Mouse (Mus musculus) heart, postnatal 0 days (tissue): ENCODE measurements around the gene Cbl. TPM values are rescaled to one million over a fixed set of nuclear protein-coding genes. Genes with fewer than 3 reads are reported as not detected.
A peak's percentile ranks its signal among the peaks of the same experiment; 100 is the strongest.

ENCODE experiments used
- ATAC-seq: fragments of 200-750 bp; cut with Nextera tagmentation; 2 replicates; pipeline ENCODE4 v1.8.0; 2017; ENCODE audit warnings: low read depth, moderate number of reproducible peaks, moderate library complexity; ENCODE audit not compliant: insufficient read depth
- DNase-seq: peaks from one replicate; pipeline ENCODE4 v3.0.0-alpha.2; 2016; ENCODE audit warnings: low spot score
- H3K27ac ChIP-seq: fragments of 300-500 bp; sonication (generic); 2 replicates; pipeline ENCODE4 v1.5.1; 2014; ENCODE audit warnings: low read depth, mild to moderate bottlenecking
- H3K27me3 ChIP-seq: fragments of 300-500 bp; sonication (generic); 2 replicates; pipeline ENCODE4 v1.6.1; 2014; ENCODE audit warnings: low read length, mixed read lengths; ENCODE audit not compliant: control insufficient read depth, insufficient read depth
- H3K36me3 ChIP-seq: fragments of 300-500 bp; sonication (generic); replicated peaks from 2 replicates; pipeline ENCODE4 v1.6.1; 2014; ENCODE audit warnings: low read length, mixed read lengths; ENCODE audit not compliant: control insufficient read depth, insufficient read depth
- H3K4me1 ChIP-seq: fragments of 300-500 bp; sonication (generic); 2 replicates; pipeline ENCODE4 v1.6.1; 2014; ENCODE audit warnings: antibody characterized with exemption; ENCODE audit not compliant: control insufficient read depth, insufficient read depth
- H3K4me2 ChIP-seq: fragments of 300-500 bp; sonication (generic); 2 replicates; pipeline ENCODE4 v1.6.1; 2014; ENCODE audit warnings: low read depth, mild to moderate bottlenecking, low read length, moderate library complexity
- H3K4me3 ChIP-seq: fragments of 300-500 bp; sonication (generic); 2 replicates; pipeline ENCODE4 v1.5.1; 2014; ENCODE audit warnings: low read depth, low read length
- H3K9ac ChIP-seq: fragments of 300-500 bp; sonication (generic); replicated peaks from 2 replicates; pipeline ENCODE4 v1.6.1; 2014; ENCODE audit warnings: low read depth, low read length, mixed read lengths
- H3K9me3 ChIP-seq: fragments of 300-500 bp; sonication (generic); replicated peaks from 2 replicates; pipeline ENCODE4 v1.6.1; 2016; ENCODE audit warnings: low read length; ENCODE audit not compliant: control insufficient read depth
- CTCF ChIP-seq: IDR thresholded peaks from 2 replicates; pipeline ENCODE4 v1.5.1; 2016; ENCODE audit warnings: antibody characterized with exemption, control low read depth, low read depth
- EP300 ChIP-seq: IDR thresholded peaks from 2 replicates; pipeline ENCODE4 v1.6.1; 2016; ENCODE audit warnings: antibody characterized with exemption, low read depth
- WGBS: fragments of 180-500 bp; shearing (Covaris S2); extraction: QIAGEN DNeasy Blood & Tissue Kit; methylation state at CpG from one replicate; pipeline ENCODE4 v1.1.7; 2014; 5-methylcytosine and 5-hydroxymethylcytosine counted together
- polyA plus RNA-seq: library from polyadenylated mRNA; unstranded; fragments of >200 nt; fragmentation: Nextera tagmentation; extraction: Ambion mirVana; gene quantifications from 2 replicates; pipeline ENCODE4 v1.2.1, GENCODE M21; 2015
- total RNA-seq: library from RNA; depleted of rRNA; stranded (reverse); fragments of >200 nt; gene quantifications from 2 replicates; pipeline ENCODE4 v1.2.3, GENCODE M21; 2014; ENCODE audit warnings: low replicate concordance

Gene Cbl
- total and polyA plus RNA-seq, 2 experiments from 2014 or later, result 5.2 to 17.6 TPM

- DNase-seq (no peak), ATAC-seq (no peak)
- no peaks in the 10 kb centered on the region for H3K9me3 ChIP-seq
- H3K4me2 ChIP-seq, result peak overlapping the region; percentile 38
- peak overlapping the region; percentile 2; the same call in 1 of the 2 replicates for H3K4me3 ChIP-seq
- H3K27me3 ChIP-seq, result no peaks in the 10 kb centered on the region
- H3K4me1 ChIP-seq, result peaks cover 32% of the 10 kb centered on the region
- H3K27ac ChIP-seq, result no peak overlapping the region
- TF ChIP-seq CTCF, result peak; percentile 75
- TF ChIP-seq EP300, result no peak
- H3K9ac ChIP-seq, result no peak overlapping the region
- 26% methylated on average over 9 of the region's 9 CpGs for WGBS
- no peaks in the 10 kb centered on the region; the same call in 1 of the 2 replicates for H3K36me3 ChIP-seq
Observed at GRCm38 (mm10) chr9:44109360-44110095, 124.3 kb downstream of the Cbl start.

DNA sequence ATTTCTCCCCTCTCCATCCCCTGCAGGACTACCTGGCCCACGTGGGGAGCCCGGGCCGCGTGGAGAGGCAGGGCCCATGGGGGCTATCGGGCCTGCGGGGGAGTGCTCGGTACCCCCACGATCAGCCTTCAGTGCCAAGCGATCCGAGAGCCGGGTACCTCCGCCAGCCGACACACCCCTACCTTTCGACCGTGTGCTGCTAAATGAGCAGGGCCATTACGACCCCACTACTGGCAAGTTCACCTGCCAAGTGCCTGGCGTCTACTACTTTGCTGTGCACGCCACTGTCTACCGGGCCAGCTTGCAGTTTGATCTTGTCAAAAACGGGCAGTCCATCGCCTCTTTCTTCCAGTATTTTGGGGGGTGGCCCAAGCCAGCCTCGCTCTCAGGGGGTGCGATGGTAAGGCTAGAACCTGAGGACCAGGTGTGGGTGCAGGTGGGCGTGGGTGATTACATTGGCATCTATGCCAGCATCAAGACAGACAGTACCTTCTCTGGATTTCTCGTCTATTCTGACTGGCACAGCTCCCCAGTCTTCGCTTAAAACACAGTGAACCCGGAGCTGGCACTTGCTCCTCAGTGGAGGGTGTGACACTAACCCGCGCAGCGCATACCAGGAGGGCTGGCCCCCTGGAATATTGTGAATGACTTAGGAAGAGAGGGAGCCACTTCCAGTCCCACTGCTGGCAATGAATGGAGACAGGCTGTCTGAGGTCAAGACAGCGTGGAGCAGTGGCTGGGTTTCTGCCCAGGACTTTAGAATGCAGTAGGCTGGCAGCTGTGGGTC lies 125.4 kb downstream of the Cbl start:
- H3K27ac ChIP-seq, result no peak overlapping the region
- H3K9ac ChIP-seq, result no peak overlapping the region
- no peaks in the 10 kb centered on the region for H3K27me3 ChIP-seq
- H3K4me2 ChIP-seq, result peak overlapping the region; percentile 40; the same call in 1 of the 2 replicates
- no peak for DNase-seq
- ATAC-seq, result no peak
- TF ChIP-seq CTCF (no peak), EP300 (no peak)
- WGBS, result 78% methylated on average over 31 of the region's 31 CpGs
- 0 out of 2 replicates have a peak overlapping the region, but pooled peaks have one; percentile 12 for H3K4me3 ChIP-seq
- H3K36me3 ChIP-seq, result no peaks in the 10 kb centered on the region; the same call in 1 of the 2 replicates
- no peaks in the 10 kb centered on the region for H3K9me3 ChIP-seq
- peaks cover 32% of the 10 kb centered on the region for H3K4me1 ChIP-seq

DNA sequence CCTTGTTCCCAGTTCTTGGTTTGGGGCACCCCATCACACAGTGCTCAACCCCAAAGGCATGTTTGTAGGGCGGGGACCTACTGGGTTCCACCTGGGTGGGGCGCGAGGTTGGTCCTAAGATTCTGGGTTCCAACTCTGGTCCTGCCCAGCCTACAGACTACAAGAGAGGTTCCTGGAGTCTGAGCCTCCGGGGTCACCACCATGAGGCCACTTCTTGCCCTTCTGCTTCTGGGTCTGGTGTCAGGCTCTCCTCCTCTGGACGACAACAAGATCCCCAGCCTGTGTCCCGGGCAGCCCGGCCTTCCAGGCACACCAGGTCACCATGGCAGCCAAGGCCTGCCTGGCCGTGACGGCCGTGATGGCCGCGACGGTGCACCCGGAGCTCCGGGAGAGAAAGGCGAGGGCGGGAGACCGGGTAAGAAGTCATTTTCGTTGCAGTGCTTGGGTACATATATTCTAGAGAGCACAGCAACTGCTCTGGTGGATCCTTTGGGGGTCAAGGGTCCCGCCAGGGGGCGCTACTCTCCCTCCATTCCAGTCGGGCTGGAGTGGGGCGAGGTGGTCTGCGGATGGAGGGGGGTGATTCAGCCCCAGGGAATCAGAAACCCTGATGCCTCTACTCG lies 126.2 kb downstream of the Cbl start:
- Histone ChIP-seq H3K27me3 (no peaks in the 10 kb centered on the region), H3K4me1 (peaks cover 32% of the 10 kb centered on the region), H3K27ac (peak overlapping the region; percentile 68)

GRCm38 (mm10) chr9:44107110-44107509 lies 126.7 kb downstream of the Cbl start, which contains the start of gene C1qtnf5:
Gene C1qtnf5, plus strand, starts transcription at chr9:44107245.
- peak within 1 kb of the TSS; percentile 40 for H3K4me2 ChIP-seq
- H3K4me1 ChIP-seq, result peaks cover 32% of the 10 kb centered on the region
- DNase-seq (peak; percentile 76), ATAC-seq (peak; percentile 66)
- H3K27ac ChIP-seq, result peak within 1 kb of the TSS; percentile 68
- no peaks in the 10 kb centered on the region; the same call in 1 of the 2 replicates for H3K36me3 ChIP-seq
- no peaks in the 10 kb centered on the region for H3K27me3 ChIP-seq
- peak within 1 kb of the TSS; percentile 12; the same call in 1 of the 2 replicates for H3K4me3 ChIP-seq
- TF ChIP-seq CTCF, result peak; percentile 16; the same call in 1 of the 2 replicates
- no peak for TF ChIP-seq EP300
- H3K9ac ChIP-seq, result peak within 1 kb of the TSS; percentile 7; the same call in 1 of the 2 replicates
- 9% methylated on average over 8 of the region's 8 CpGs for WGBS
- H3K9me3 ChIP-seq, result no peaks in the 10 kb centered on the region

More for the DNA sequence above, 126.2 kb downstream of the Cbl start:
- Histone ChIP-seq H3K9ac (peak overlapping the region; percentile 7; the same call in 1 of the 2 replicates), H3K36me3 (no peaks in the 10 kb centered on the region; the same call in 1 of the 2 replicates), H3K4me2 (peak overlapping the region; percentile 40), H3K9me3 (no peaks in the 10 kb centered on the region), H3K4me3 (peak overlapping the region; percentile 12; the same call in 1 of the 2 replicates)
- DNase-seq (no peak), ATAC-seq (no peak)
- WGBS, result 36% methylated on average over 25 of the region's 25 CpGs
- TF ChIP-seq CTCF (peak; percentile 21; the same call in 1 of the 2 replicates), EP300 (no peak)

GRCm38 (mm10) chr9:44106596-44106995 lies 127.3 kb downstream of the Cbl start:
- DNase-seq (no peak), ATAC-seq (no peak)
- H3K4me1 ChIP-seq, result peaks cover 32% of the 10 kb centered on the region
- H3K9me3 ChIP-seq, result no peaks in the 10 kb centered on the region
- no peaks in the 10 kb centered on the region for H3K27me3 ChIP-seq
- H3K4me2 ChIP-seq, result 0 out of 2 replicates have a peak overlapping the region, but pooled peaks have one; percentile 40
- H3K36me3 ChIP-seq, result no peaks in the 10 kb centered on the region; the same call in 1 of the 2 replicates
- H3K9ac ChIP-seq, result no peak overlapping the region
- H3K4me3 ChIP-seq, result no peak overlapping the region
- peak overlapping the region; percentile 68 for H3K27ac ChIP-seq
- WGBS, result 70% methylated on average over 4 of the region's 4 CpGs
- no peak for TF ChIP-seq EP300
- TF ChIP-seq CTCF, result no peak
